Mouse (Mus musculus) hindbrain, embryonic 16.5 days (tissue): Measurements from ENCODE around the gene Galp. TPM values are rescaled to one million over a fixed set of nuclear protein-coding genes. Genes with fewer than 3 reads are reported as not detected.
"Not testable (repeated sequence)": the region's sequence is repeated elsewhere in the genome, so short reads cannot be mapped to it uniquely, and the experiment has no call there.

Source experiments
- ATAC-seq: fragments of 200-750 bp; cut with Nextera tagmentation; 2 replicates; pipeline ENCODE4 v1.8.0; 2017; ENCODE audit warnings: moderate TSS enrichment, moderate library complexity
- H3K27ac ChIP-seq: fragments of 300-500 bp; sonication (generic); 2 replicates; pipeline ENCODE4 v1.5.1; 2014; ENCODE audit warnings: low read depth, mild to moderate bottlenecking, control low read depth, low read length, moderate library complexity
- H3K27me3 ChIP-seq: fragments of 300-500 bp; sonication (generic); replicated peaks from 2 replicates; pipeline ENCODE4 v1.6.1; 2014; ENCODE audit warnings: low read length; ENCODE audit not compliant: control insufficient read depth, insufficient read depth
- H3K36me3 ChIP-seq: fragments of 300-500 bp; sonication (generic); 2 replicates; pipeline ENCODE4 v1.6.1; 2014; ENCODE audit warnings: mild to moderate bottlenecking, low read length, moderate library complexity, mixed read lengths; ENCODE audit not compliant: control insufficient read depth, insufficient read depth
- H3K4me1 ChIP-seq: fragments of 300-500 bp; sonication (generic); 2 replicates; pipeline ENCODE4 v1.6.1; 2014; ENCODE audit warnings: low read depth, low read length; ENCODE audit not compliant: control insufficient read depth, insufficient read depth
- H3K4me2 ChIP-seq: fragments of 300-500 bp; sonication (generic); 2 replicates; pipeline ENCODE4 v1.6.1; 2014; ENCODE audit warnings: mild to moderate bottlenecking, low read length, control low read depth, moderate library complexity
- H3K4me3 ChIP-seq: fragments of 300-500 bp; sonication (generic); 2 replicates; pipeline ENCODE4 v1.5.1; 2014; ENCODE audit warnings: mild to moderate bottlenecking, low read length, control low read depth, moderate library complexity
- H3K9ac ChIP-seq: fragments of 300-500 bp; sonication (generic); 2 replicates; pipeline ENCODE4 v1.6.1; 2014; ENCODE audit warnings: low read depth, mild to moderate bottlenecking, control low read depth, low read length, moderate library complexity
- H3K9me3 ChIP-seq: fragments of 300-500 bp; sonication (generic); 2 replicates; pipeline ENCODE4 v1.6.1; 2014; ENCODE audit warnings: mild to moderate bottlenecking, low read length, moderate library complexity; ENCODE audit not compliant: control insufficient read depth
- WGBS: fragments of 180-500 bp; shearing (Covaris S2); extraction: QIAGEN DNeasy Blood & Tissue Kit; methylation state at CpG from one replicate; pipeline ENCODE4 v1.1.7; 2014; 5-methylcytosine and 5-hydroxymethylcytosine counted together
- polyA plus RNA-seq: library from polyadenylated mRNA; unstranded; fragments of >200 nt; fragmentation: Nextera tagmentation; extraction: Ambion mirVana; gene quantifications from 2 replicates; pipeline ENCODE4 v1.2.1, GENCODE M21; 2015

The Galp gene
- polyA plus RNA-seq, 1 experiment from 2014 or later: not detected

DNA sequence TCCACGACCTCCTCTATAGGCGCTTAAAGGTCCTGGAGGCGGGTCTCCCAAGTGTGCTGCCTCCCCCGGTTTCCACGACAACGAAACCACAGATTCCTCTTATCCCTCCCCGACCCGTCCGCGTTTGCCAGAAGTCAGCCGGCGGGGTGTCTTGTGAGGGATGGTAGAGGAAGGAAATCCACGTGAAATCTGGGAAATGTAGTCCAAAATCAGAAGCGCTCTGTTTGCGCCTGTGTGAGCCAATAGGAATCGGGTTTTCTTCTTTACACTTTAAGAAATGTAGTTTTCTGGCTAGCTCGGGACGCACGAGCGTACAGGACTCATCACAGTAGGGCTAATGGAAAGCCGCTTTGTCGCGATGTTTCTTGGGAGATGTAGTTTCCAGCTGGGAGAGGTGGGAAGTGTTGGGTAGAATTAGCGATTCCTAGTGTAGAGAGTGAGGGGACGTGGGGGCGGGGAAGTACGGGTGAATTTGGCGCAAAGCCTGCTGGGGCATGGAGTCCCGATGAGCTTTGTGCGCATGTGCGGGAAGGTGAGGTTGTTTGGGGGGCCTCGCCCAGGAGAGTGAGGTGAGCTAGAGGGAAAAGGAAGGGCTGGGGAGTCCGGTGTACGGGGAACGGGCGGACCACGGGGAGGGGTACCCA is 24.8 kb upstream of the Galp start, which contains the start of gene Zfp444:
Zfp444 (plus strand) TSS at position 221 of the 644 bp plus-strand sequence.
- 1% methylated on average over 37 of the region's 37 CpGs for WGBS
- peaks cover 5% of the 10 kb centered on the region for H3K4me1 ChIP-seq
- peak; percentile 97 for ATAC-seq
- H3K27me3 ChIP-seq: no peaks in the 10 kb centered on the region
- H3K9ac ChIP-seq: peak within 1 kb of the TSS; percentile 84
- H3K9me3 ChIP-seq: no peaks in the 10 kb centered on the region
- no peaks in the 10 kb centered on the region for H3K36me3 ChIP-seq
- H3K4me2 ChIP-seq: peak within 1 kb of the TSS; percentile 71
- peak within 1 kb of the TSS; percentile 80 for H3K27ac ChIP-seq
- H3K4me3 ChIP-seq: peak within 1 kb of the TSS; percentile 71

DNA sequence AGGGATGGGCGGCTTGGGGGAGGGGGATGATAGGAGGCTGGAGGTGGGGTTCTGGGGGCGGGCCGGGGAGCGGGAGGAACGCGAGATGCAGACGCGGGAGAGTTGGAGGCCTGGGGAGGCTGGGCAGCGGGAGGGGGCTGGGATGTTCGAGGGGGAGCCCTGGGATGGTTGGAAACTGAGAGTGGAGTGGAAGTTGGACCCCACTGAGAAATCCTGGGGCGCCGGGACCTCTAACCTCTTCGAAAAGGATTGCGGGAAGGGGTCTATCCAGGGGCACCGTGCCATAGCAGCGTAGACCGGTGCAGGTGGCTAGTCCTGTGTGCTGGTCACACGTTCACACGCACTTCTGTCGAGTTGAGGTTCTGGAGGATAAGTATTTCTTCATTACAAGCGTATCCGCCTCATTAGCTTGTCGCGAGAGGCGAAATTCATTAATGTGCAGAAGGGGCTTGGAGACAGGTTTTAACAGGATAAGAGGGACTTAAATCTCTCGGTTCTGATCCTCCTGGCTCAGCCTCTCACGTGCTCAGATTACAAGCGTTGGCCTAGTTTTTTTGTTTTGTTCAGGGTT is 24.1 kb upstream of the Galp start:
- Histone ChIP-seq H3K9ac (peak overlapping the region; percentile 84), H3K27ac (peak overlapping the region; percentile 80)

DNA sequence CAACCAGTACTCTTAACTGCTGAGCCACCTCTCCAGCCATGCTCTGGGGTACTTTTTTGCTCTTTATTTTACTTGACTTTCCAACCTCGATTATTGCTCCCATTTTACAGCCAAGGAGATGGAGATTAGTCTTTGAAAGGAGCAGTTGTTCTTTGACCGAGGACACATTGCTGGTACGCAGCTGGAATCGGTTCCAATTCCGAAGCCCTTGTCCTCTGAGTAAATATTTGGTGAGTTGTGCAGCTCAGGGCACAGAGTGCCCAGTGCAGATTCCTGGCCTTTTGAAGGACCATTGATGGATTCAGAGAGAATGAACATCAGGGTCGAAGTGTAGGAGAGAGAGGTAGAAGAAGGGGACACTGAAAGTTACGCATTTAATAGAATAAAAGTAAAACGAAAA is 23.0 kb upstream of the Galp start:
- no peak overlapping the region for H3K27ac ChIP-seq
- H3K4me2 ChIP-seq: no peak overlapping the region
- H3K9ac ChIP-seq: no peak overlapping the region
- H3K9me3 ChIP-seq: no peaks in the 10 kb centered on the region
- H3K4me1 ChIP-seq: peaks cover 5% of the 10 kb centered on the region
- no peak for ATAC-seq
- no peaks in the 10 kb centered on the region for H3K27me3 ChIP-seq
- WGBS: 87% methylated on average over 8 of the region's 8 CpGs
- H3K36me3 ChIP-seq: no peaks in the 10 kb centered on the region
- no peak overlapping the region for H3K4me3 ChIP-seq

More for the DNA sequence above, 24.1 kb upstream of the Galp start:
- WGBS: 0% methylated on average over 28 of the region's 28 CpGs
- ATAC-seq: peak; percentile 31
- Histone ChIP-seq H3K4me3 (peak overlapping the region; percentile 71), H3K36me3 (no peaks in the 10 kb centered on the region), H3K4me2 (peak overlapping the region; percentile 71), H3K4me1 (peaks cover 5% of the 10 kb centered on the region), H3K9me3 (no peaks in the 10 kb centered on the region), H3K27me3 (no peaks in the 10 kb centered on the region)

DNA sequence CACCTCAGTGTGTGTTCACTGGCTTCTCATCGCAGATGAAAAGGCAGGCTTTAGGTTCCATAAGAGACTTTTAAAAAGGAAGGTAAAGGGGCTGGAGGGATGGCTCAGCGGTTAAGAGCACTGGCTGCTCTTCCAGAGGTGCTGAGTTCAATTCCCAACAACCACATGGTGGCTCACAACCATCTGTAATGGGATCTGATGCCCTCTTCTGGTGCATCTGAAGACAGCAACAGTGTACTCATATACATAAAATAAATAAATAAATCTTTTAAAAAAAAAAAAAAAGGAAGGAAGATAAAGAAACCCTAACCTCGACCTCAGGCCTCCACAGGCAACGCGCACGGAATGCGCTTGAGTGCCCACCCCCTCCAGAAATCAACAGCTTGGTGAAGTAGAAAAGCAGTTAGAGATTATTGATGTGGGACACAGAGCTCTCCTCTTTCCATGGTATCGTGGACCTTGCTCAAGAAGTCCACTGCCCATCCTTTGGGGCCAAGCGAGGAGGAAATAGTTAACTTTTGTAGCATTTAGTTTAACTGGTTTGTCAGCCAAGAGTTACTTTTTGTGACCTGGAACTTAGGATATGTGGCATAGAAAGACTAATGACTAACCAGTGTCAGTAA is 22.4 kb upstream of the Galp start:
- H3K4me3 ChIP-seq, H3K4me1 ChIP-seq, H3K27ac ChIP-seq, ATAC-seq, H3K4me2 ChIP-seq, H3K27me3 ChIP-seq, H3K36me3 ChIP-seq, H3K9ac ChIP-seq, H3K9me3 ChIP-seq: not testable (repeated sequence)
- WGBS: 86% methylated on average over 9 of the region's 9 CpGs

DNA sequence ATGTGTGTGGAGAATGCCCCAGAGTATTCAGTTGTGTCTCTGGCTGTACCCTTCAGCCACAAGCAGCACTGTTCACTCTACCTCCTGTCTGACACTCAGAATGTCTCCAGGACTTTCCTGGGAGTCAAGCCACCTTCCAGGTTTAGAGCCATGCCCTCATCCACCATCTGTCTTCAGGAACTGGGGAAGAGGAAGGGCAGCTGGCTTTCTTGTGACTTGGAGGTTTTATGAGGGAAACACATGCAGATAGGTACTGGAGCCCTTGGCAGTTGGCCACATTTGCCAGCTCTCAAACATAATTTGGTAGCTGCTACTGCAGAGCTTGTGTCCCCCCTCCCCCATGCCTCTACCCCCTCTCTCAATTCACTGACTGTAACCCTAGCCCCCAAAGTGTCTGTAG is 17.9 kb upstream of the Galp start:
- Histone ChIP-seq H3K4me2 (no peak overlapping the region), H3K4me1 (no peaks in the 10 kb centered on the region; the same call in 1 of the 2 replicates), H3K36me3 (0 out of 2 replicates have a peak, but pooled peaks cover 4% of the 10 kb centered on the region), H3K27me3 (no peaks in the 10 kb centered on the region), H3K27ac (no peak overlapping the region), H3K9ac (no peak overlapping the region), H3K4me3 (no peak overlapping the region), H3K9me3 (no peaks in the 10 kb centered on the region)
- no peak for ATAC-seq

DNA sequence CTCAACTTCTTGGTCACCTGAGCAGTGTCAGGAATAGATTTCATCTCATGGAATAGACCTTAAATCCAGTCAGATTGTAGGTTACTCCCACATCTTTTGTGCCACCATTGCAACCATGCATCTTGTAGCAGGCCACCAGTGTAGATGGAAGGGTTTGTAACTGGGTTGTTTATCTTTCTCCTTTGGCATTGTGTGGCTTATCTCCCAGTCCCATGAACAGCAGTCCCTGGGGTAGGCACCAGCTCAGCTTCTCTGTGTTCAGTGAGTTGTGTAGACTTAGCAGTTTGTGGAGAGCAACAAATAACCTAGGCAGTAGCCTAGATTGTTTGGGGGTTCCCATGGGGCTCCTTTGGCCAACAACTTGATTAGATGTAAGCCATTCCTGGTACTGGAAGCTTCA is 14.0 kb upstream of the Galp start:
- Histone ChIP-seq H3K27me3 (no peaks in the 10 kb centered on the region), H3K9ac (no peak overlapping the region), H3K4me3 (no peak overlapping the region), H3K4me1 (no peaks in the 10 kb centered on the region), H3K36me3 (peaks cover 36% of the 10 kb centered on the region), H3K27ac (no peak overlapping the region), H3K4me2 (no peak overlapping the region), H3K9me3 (no peaks in the 10 kb centered on the region)
- ATAC-seq: no peak

DNA sequence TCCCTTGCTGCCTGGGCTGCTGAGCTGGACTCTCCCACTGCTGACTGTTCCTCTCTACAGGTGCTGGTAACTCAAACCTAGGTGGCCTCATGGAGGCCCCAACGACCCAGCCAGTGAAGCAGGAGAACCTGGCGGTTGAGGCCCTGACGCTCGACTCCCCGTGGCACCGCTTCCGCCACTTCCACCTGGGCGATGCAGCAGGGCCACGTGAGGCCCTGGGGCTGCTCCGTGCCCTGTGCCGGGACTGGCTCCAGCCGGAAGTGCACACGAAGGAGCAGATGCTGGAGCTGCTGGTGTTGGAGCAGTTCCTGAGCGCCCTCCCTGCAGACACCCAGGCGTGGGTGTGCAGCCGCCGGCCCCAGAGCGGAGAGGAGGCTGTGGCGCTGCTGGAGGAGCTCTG is 13.1 kb upstream of the Galp start:
- Histone ChIP-seq H3K9me3 (no peaks in the 10 kb centered on the region), H3K27ac (no peak overlapping the region), H3K36me3 (peaks cover 44% of the 10 kb centered on the region), H3K4me2 (no peak overlapping the region), H3K27me3 (no peaks in the 10 kb centered on the region), H3K4me1 (no peaks in the 10 kb centered on the region), H3K4me3 (no peak overlapping the region), H3K9ac (no peak overlapping the region)
- 95% methylated on average over 19 of the region's 19 CpGs for WGBS
- no peak for ATAC-seq

DNA sequence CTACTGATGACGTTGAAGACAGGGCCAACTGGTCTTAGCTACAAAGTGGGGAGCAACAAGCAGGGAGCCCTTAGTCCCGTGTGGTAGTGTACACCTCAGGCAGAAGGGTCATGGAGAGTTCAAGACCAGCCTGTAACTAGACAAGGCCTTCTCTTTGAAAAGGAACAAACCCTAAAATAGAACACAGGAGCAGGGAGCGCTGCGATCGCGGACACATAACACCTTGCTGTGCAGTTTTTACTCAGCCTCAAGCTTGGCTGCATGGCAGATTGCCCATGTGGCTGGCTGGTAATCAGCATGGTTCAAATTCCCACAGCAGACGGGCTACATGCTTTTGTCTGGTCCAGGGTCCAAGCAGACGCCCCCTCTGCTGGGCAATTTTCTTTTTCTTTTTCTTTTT is 12.4 kb upstream of the Galp start:
- Histone ChIP-seq H3K9ac (no peak overlapping the region), H3K27me3 (no peaks in the 10 kb centered on the region), H3K4me2 (no peak overlapping the region), H3K9me3 (no peaks in the 10 kb centered on the region), H3K4me3 (no peak overlapping the region), H3K4me1 (no peaks in the 10 kb centered on the region), H3K27ac (no peak overlapping the region), H3K36me3 (peaks cover 50% of the 10 kb centered on the region)
- WGBS: 85% methylated on average over 8 of the region's 8 CpGs
- ATAC-seq: no peak

DNA sequence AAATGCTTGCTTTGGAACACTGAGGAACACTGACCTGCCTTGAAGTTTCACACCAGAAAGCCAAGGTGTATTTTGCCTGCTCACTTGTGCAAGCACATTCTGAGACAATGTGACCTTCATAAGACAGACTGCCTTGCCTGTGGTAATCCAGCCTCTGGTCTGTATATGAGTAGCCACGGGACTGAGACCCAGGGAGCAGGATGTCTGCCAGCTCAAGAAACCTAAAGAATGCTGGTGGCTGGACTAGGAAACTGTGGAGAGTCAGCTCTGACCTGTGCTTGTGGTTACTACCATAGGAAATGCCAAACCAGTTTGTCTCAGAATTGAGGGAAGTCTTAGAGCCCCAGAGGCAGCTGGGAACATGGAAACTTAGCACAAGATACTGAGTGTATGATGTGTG is 11.5 kb upstream of the Galp start:
- Histone ChIP-seq H3K9me3 (no peaks in the 10 kb centered on the region), H3K27me3 (no peaks in the 10 kb centered on the region), H3K27ac (no peak overlapping the region), H3K4me1 (no peaks in the 10 kb centered on the region), H3K9ac (no peak overlapping the region), H3K4me2 (no peak overlapping the region), H3K4me3 (no peak overlapping the region), H3K36me3 (peaks cover 57% of the 10 kb centered on the region)
- ATAC-seq: no peak
- 95% methylated on average over 1 of the region's 1 CpGs for WGBS
